Mouse (Mus musculus): ENCODE measurements around the gene Adipor2.

Gene Adipor2

GRCm38 (mm10) chr6:119417354-119417753 lies at the start of gene Adipor2:
TSS of gene Adipor2 (minus strand) at chr6:119417704.
- in situ Hi-C loops (cut with MboI; ENCODE audit: low pct_unique_long_range_greater_than_20kb in 1 of 2, low sequenced_read_pairs in 2 of 2, unreplicated experiment in 1 of 2): no loop called here

DNA sequence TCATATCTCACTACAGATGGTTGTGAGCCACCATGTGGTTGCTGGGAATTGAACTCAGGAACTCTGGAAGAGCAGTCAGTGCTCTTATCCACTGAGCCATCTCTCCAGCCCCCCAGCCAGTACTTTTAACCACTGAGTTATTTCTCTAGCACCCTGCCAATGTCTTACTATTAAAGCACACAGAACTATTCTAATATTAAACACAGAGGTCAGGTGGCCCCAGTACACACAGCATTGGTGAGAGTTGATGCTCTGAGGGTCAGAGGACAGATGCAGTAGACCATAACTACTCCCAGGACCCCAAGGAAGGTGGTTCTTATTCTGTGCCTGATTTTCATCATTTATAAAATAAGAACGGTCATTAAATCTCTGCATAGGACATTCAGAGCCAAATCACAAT lies 48.7 kb upstream of the Adipor2 start:
- in situ Hi-C loops (cut with MboI; ENCODE audit: low pct_unique_long_range_greater_than_20kb in 1 of 2, low sequenced_read_pairs in 2 of 2, unreplicated experiment in 1 of 2): no loop called here

DNA sequence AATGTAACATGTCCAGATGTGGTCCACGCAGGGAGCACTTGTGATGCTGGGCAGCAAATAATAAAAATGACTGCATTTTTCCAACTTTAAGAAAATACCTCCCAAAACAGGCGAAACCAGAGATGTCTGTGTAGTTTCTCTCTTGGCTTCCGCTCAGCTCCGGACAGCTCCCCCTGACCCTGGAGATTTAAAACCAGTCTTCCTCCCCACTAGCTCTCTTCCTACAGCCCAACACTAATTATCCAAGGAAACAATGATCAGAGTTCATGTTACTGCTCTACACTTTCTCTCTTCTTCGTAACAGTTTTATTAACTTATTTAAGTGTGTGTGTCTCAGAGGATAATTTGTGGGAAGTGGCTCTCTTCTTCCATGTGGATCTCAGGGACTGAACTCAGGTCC lies 42.9 kb upstream of the Adipor2 start:
- in situ Hi-C loops (cut with MboI; ENCODE audit: low pct_unique_long_range_greater_than_20kb in 1 of 2, low sequenced_read_pairs in 2 of 2, unreplicated experiment in 1 of 2): no loop called here

DNA sequence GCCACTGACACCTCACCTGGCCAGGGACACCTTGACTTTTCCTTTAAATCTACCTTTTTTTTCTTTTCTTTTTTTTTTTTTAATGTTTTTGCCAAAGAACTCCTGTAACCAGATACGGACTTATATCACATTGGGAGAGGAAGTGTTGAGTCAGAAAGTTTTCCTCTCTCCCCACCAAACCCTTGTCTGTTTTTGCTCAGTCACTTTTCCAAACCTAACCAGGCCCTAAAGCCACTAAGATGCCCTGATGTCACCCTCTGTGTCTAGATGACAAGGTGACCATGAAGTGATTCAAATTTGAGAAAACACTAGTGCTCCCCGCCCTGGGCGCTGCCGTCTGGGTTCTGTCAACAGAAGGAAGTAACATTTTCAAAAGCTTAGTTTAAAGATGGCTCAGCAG lies 41.5 kb upstream of the Adipor2 start:
- in situ Hi-C loops (cut with MboI; ENCODE audit: low pct_unique_long_range_greater_than_20kb in 1 of 2, low sequenced_read_pairs in 2 of 2, unreplicated experiment in 1 of 2): no loop called here

- in situ Hi-C loops (cut with MboI; ENCODE audit: low pct_unique_long_range_greater_than_20kb in 1 of 2, low sequenced_read_pairs in 2 of 2, unreplicated experiment in 1 of 2): no loop called here
These were observed 40.7 kb upstream of the Adipor2 start for GRCm38 (mm10) chr6:119458166-119458565.

GRCm38 (mm10) chr6:119451981-119452499 lies 34.5 kb upstream of the Adipor2 start:
- in situ Hi-C loops (cut with MboI; ENCODE audit: low pct_unique_long_range_greater_than_20kb in 1 of 2, low sequenced_read_pairs in 2 of 2, unreplicated experiment in 1 of 2): no loop called here

GRCm38 (mm10) chr6:119450965-119451943 lies 33.8 kb upstream of the Adipor2 start:
- in situ Hi-C loops (cut with MboI; ENCODE audit: low pct_unique_long_range_greater_than_20kb in 1 of 2, low sequenced_read_pairs in 2 of 2, unreplicated experiment in 1 of 2): no loop called here

- in situ Hi-C loops (cut with MboI; ENCODE audit: low pct_unique_long_range_greater_than_20kb in 1 of 2, low sequenced_read_pairs in 2 of 2, unreplicated experiment in 1 of 2): loop anchor here (10.0 to 25.0 kb wide), 3 partner anchors 214 to 837 kb away; partner anchors contain the start of gene Cacna2d4 (in 1 of the 2)
These were observed 31.6 kb upstream of the Adipor2 start for GRCm38 (mm10) chr6:119449060-119449499.

DNA sequence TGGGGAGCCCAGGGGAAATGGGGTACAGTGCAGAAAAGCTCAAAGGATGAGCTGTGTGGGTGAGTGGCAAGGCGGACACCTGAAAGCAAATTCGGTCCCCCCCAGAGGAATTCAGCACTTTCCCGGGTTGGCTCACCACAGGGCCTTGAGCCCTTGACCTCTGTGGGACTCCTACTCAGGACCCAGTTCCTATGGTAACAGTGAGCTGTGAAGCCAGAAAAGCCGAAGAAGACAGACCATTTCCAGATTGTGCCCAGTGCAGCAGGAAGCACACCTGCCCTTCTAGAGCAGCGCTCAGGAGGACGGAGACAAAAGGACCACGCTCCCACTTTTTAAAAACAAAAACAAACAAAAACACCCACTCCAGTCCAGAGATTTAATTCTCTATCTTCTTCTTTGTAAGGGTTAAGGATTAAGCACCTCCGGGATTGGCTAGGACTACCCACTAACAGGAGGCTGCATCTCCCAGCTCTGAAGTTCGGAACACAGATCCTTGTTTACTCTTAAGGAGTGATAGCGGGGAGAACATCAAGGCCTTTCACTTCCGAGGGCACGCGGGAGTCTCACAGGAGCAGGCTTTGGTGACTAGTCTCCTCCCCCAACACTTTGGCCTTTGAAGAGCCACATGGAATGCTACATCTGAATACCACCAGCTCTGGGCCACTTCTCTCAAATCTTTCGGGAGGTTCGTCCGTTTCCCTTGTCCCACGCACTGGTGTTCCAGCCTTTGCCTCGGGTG lies 31.0 kb upstream of the Adipor2 start:
- in situ Hi-C loops (cut with MboI; ENCODE audit: low pct_unique_long_range_greater_than_20kb in 1 of 2, low sequenced_read_pairs in 2 of 2, unreplicated experiment in 1 of 2): loop anchor here (10.0 to 25.0 kb wide), 3 partner anchors 214 to 836 kb away; partner anchors contain the start of gene Cacna2d4 (in 1 of the 2)

DNA sequence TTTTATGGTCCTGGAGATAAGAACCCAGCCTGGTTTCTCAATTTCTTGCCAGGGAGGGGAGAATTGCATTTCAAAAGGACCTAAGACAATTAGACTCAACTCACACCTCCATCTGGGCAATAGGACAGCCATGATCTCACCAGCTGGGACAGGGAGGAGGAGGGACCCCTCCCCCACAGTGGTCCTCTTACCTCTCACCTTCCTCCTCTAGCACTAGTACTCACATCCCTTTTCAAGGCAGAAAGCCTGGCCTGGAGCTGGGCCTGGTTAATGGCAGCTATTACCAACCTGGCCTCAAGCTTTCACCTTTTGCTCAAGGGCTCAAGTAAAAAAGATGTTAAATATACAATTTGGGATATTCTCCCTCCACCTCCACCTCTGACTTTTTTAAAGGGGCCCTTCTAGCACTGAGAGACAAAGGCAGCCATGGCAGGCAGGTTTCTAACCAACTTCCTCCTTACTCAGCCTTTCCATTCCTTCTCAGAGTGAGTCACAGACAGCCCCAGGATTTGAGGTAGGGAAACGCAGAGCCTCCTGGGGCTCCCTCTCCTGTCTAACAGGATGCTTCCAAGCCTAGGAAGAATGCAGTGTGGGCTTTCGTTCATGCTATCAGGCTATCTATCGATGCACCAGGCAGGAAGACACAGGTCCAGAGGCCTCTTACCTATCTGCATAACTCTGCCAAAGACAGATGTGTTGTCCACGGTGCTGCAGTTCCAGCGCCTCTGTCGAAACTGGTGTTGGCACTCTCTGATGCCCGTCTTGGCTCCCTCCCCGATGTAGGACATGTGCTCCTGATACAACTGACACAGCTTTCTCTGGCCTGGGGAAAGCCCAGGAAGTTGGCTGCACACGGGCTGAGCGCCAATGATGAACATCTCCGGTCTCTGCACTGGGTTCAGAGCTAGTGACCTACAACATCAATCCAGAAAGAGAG lies 28.4 kb upstream of the Adipor2 start:
- in situ Hi-C loops (cut with MboI; ENCODE audit: low pct_unique_long_range_greater_than_20kb in 1 of 2, low sequenced_read_pairs in 2 of 2, unreplicated experiment in 1 of 2): loop anchor here (10.0 to 25.0 kb wide), 3 partner anchors 211 to 834 kb away; partner anchors contain the start of gene Cacna2d4 (in 1 of the 2)

DNA sequence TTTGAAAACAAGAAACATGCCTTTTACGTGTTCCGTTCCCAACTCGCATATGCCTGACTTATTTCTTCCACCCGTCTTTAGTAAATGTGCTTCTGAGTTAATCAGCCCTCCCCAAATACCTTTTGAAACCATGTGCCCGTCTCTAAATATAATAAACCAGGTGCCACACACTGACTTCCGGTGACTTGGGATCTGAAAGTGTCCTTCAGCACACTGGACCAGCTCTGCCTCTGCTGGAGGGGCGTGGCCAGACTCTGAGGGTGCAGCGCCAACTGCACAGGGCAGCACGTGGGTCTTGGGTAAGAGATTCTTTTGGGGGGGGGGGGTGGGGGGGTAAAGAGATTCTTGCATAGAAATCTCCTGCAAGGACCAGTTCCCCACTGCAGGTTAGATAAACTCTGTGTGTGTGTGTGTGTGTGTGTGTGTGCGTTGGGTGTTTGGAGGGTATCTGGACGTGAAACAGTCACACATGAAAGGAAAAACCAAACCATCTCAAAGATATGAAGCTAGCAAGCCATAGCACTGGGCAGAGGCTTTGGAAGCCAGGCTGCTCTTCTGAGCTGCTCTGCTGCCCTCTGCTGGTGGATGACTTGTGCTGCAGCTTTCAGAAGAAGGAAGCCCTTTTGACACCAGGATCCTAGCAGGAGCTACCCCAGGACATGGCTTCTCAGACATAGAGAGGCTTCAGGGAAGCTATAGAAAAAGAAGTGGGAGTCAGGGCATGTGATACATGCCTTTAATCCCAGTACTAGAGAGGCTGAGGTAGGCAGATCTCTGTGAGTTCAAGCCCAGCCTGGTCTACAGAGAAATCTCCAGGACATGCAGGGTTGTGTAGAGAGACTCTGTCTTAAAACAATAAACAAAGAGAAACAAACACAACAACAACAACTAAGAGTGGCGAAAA lies 26.5 kb upstream of the Adipor2 start:
- in situ Hi-C loops (cut with MboI; ENCODE audit: low pct_unique_long_range_greater_than_20kb in 1 of 2, low sequenced_read_pairs in 2 of 2, unreplicated experiment in 1 of 2): loop anchor here (10.0 to 25.0 kb wide), 3 partner anchors 209 to 832 kb away; partner anchors contain the start of gene Cacna2d4 (in 1 of the 2)

DNA sequence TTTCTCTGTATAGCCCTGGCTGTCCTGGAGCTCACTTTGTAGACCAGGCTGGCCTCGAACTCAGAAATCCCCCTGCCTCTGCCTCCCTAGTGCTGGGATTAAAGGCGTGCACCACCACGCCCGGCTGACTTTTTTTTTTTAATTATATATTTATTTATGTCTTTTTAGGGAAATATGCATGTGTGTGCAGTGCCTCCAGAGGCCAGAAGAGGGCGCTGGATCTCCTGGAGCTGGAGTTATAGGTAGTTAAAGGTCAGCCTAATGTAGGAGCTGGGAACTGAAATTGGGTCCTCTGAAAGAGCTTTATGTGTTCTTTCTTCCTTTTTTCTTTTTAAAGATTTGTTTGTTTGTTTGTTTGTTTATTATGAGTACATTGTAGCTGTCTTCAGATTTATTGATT lies 25.2 kb upstream of the Adipor2 start:
- in situ Hi-C loops (cut with MboI; ENCODE audit: low pct_unique_long_range_greater_than_20kb in 1 of 2, low sequenced_read_pairs in 2 of 2, unreplicated experiment in 1 of 2): loop anchor here (10.0 to 25.0 kb wide), 3 partner anchors 208 to 830 kb away; partner anchors contain the start of gene Cacna2d4 (in 1 of the 2)

- in situ Hi-C loops (cut with MboI; ENCODE audit: low pct_unique_long_range_greater_than_20kb in 1 of 2, low sequenced_read_pairs in 2 of 2, unreplicated experiment in 1 of 2): loop anchor here in 1 of 2 experiments (25.0 kb wide), 1 partner anchor 826 kb away; no protein-coding TSS in a partner anchor
These were observed 20.6 kb upstream of the Adipor2 start for GRCm38 (mm10) chr6:119437894-119438761.

GRCm38 (mm10) chr6:119434394-119434793 lies 16.9 kb upstream of the Adipor2 start:
- in situ Hi-C loops (cut with MboI; ENCODE audit: low pct_unique_long_range_greater_than_20kb in 1 of 2, low sequenced_read_pairs in 2 of 2, unreplicated experiment in 1 of 2): loop anchor here in 1 of 2 experiments (25.0 kb wide), 1 partner anchor 822 kb away; no protein-coding TSS in a partner anchor

- in situ Hi-C loops (cut with MboI; ENCODE audit: low pct_unique_long_range_greater_than_20kb in 1 of 2, low sequenced_read_pairs in 2 of 2, unreplicated experiment in 1 of 2): loop anchor here in 1 of 2 experiments (25.0 kb wide), 1 partner anchor 820 kb away; no protein-coding TSS in a partner anchor
These were observed 14.3 kb upstream of the Adipor2 start for GRCm38 (mm10) chr6:119431751-119432324.

Data from mouse embryonic stem cell (cell line).